Mouse (Mus musculus) hindbrain, embryonic 10.5 days (tissue): Measurements from ENCODE around the gene Gm3573. TPM values are rescaled to one million over a fixed set of nuclear protein-coding genes. Genes with fewer than 3 reads are reported as not detected.
"Not testable (repeated sequence)": the region's sequence is repeated elsewhere in the genome, so short reads cannot be mapped to it uniquely, and the experiment has no call there.

ENCODE experiments used
- DNase-seq: peaks from one replicate; pipeline ENCODE4 v3.0.0-alpha.2; 2017; ENCODE audit warnings: low spot score
- H3K27ac ChIP-seq: fragments of 300-500 bp; sonication (generic); 2 replicates; pipeline ENCODE4 v1.5.1; 2016; ENCODE audit warnings: mild to moderate bottlenecking, moderate library complexity
- H3K27me3 ChIP-seq: fragments of 300-500 bp; sonication (generic); 2 replicates; pipeline ENCODE4 v1.6.1; 2016; ENCODE audit warnings: mild to moderate bottlenecking; ENCODE audit not compliant: poor library complexity, insufficient read depth, severe bottlenecking
- H3K36me3 ChIP-seq: fragments of 300-500 bp; sonication (generic); 2 replicates; pipeline ENCODE4 v1.6.1; 2016; ENCODE audit warnings: mild to moderate bottlenecking, moderate library complexity
- H3K4me1 ChIP-seq: fragments of 300-500 bp; sonication (generic); replicated peaks from 2 replicates; pipeline ENCODE4 v1.6.1; 2016; ENCODE audit warnings: mild to moderate bottlenecking
- H3K4me3 ChIP-seq: fragments of 300-500 bp; sonication (generic); 2 replicates; pipeline ENCODE4 v1.5.1; 2016; ENCODE audit warnings: mild to moderate bottlenecking, moderate library complexity
- H3K9me3 ChIP-seq: fragments of 300-500 bp; sonication (generic); 2 replicates; pipeline ENCODE4 v1.6.1; 2016; ENCODE audit warnings: mild to moderate bottlenecking, moderate library complexity
- WGBS: fragments of 180-500 bp; shearing (Covaris S2); methylation state at CpG from one replicate; pipeline ENCODE4 v1.1.7; 2016; 5-methylcytosine and 5-hydroxymethylcytosine counted together
- polyA plus RNA-seq: library from polyadenylated mRNA; unstranded; fragments of >200 nt; fragmentation: Nextera tagmentation; extraction: Ambion mirVana; gene quantifications from 2 replicates; pipeline ENCODE4 v1.2.1, GENCODE M21; 2016

Gene Gm3573
- polyA plus RNA-seq = not detected in 2 replicates

GRCm38 (mm10) chr14:42190691-42191090, at the start of gene Gm3573:
Gm3573 (minus strand) TSS chr14:42190791.
- not testable (repeated sequence) for H3K9me3 ChIP-seq, H3K4me1 ChIP-seq, DNase-seq, H3K27ac ChIP-seq, H3K27me3 ChIP-seq, H3K36me3 ChIP-seq, H3K4me3 ChIP-seq
- no CpG with 5 or more reads among the region's 1 CpGs for WGBS

- not testable (repeated sequence) for H3K27ac ChIP-seq, H3K4me3 ChIP-seq, DNase-seq, H3K27me3 ChIP-seq, H3K4me1 ChIP-seq, H3K9me3 ChIP-seq, H3K36me3 ChIP-seq
- 85% methylated on average over 9 of the region's 10 CpGs for WGBS
Observed at GRCm38 (mm10) chr14:42216766-42217537, 26.4 kb upstream of the Gm3573 start.

DNA sequence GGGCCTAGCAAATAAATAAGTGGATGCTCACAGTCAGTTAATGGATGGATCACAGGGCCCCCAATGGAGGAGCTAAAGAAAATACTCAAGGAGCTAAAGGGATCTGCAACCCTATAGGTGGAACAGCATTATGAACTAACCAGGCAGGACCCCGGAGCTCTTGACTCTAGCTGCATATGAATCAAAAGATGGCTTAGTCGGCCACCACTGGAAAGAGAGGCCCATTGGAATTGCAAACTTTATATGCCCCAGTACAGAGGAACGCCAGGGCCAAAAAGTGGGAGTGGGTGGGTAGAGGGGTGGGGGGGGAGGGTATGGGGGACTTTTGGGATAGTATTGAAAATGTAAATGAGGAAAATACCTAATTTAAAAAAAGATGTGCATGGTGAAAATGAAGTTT, 6.7 kb downstream of the Gm3573 start:
- not testable (repeated sequence) for H3K36me3 ChIP-seq, H3K27me3 ChIP-seq, DNase-seq, H3K27ac ChIP-seq, H3K4me1 ChIP-seq, H3K4me3 ChIP-seq, H3K9me3 ChIP-seq
- 89% methylated on average over 3 of the region's 3 CpGs for WGBS

DNA sequence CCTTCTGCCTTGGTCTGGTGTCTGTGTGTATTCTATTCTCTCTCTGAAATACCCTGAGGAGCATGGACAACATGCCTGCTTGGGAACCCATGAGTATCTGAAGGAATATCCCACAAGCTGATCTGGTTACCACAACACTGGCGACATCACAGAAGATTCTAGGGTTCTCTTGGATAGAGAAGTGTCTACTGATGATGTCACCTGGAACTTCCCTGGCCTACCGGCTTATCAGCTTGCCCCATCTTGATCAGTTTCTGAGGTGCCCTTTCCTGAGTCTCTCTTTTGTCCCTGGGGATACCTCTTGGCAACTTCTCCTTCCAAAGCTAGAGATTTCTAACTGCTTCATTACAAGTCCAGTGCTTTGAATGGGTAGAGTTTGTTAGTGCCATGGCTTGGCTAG, 28.1 kb downstream of the Gm3573 start, which contains the start of gene Gm17027:
TSS of gene Gm17027 (minus strand) at position 101 of the 400 bp plus-strand sequence.
- H3K4me1 ChIP-seq, H3K27me3 ChIP-seq, H3K27ac ChIP-seq, H3K4me3 ChIP-seq, H3K36me3 ChIP-seq, DNase-seq, H3K9me3 ChIP-seq: not testable (repeated sequence)
- WGBS = 94% methylated on average over 2 of the region's 2 CpGs

Other genes with a start within 250 kb of the Gm3573 start
- gene 1700024B05Rik, start 246.8 kb downstream of the Gm3573 start, polyA plus RNA-seq = not detected in 2 replicates
- gene Gm6401, start 222.9 kb downstream of the Gm3573 start, polyA plus RNA-seq = not detected in 2 replicates
- not detected in 2 replicates for gene Gm3543, start 207.5 kb downstream of the Gm3573 start, polyA plus RNA-seq
- gene Gm7951, start 73.4 kb downstream of the Gm3573 start, polyA plus RNA-seq = not detected in 2 replicates
- gene Gm17027, start 28.2 kb downstream of the Gm3573 start, polyA plus RNA-seq = not detected in 2 replicates
- gene Gm17026, start 69.3 kb upstream of the Gm3573 start, polyA plus RNA-seq = not detected in 2 replicates
- gene Gm9611, start 106.6 kb upstream of the Gm3573 start, polyA plus RNA-seq = not detected in 2 replicates
- not detected in 2 replicates for gene Gm7995, start 119.4 kb upstream of the Gm3573 start, polyA plus RNA-seq
- gene Gm8005, start 248.9 kb upstream of the Gm3573 start, polyA plus RNA-seq = not detected in 2 replicates